Mouse (Mus musculus): ENCODE results near the gene Golt1a.
"Not testable (repeated sequence)": the region's sequence is repeated elsewhere in the genome, so short reads cannot be mapped to it uniquely, and the experiment has no call there.

Gene Golt1a

GRCm38 (mm10) chr1:133306842-133307241, 2.8 kb upstream of the Golt1a start:
- peak; percentile 90 for DNase-seq (ENCODE audit: low spot score)

DNA sequence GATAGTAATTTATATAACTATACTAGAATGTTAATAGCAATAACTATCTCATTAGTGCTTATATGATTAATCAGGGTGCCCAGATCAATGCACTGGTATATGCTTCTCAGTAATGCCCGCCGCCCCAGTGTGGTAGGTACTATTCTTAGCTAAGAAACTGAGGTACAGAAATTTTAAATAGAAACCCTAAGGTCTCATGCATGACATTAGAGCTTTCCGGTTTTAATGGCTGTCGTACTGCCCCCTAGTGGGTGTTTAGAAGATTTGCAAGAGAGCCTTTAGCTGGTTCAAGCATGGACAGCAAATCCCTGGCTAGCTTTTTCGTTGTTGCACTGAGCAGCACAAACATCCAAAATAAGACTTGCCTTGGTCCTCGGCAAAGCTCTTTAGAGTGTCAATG, 2.3 kb upstream of the Golt1a start:
- no peak for DNase-seq (ENCODE audit: low spot score)

GRCm38 (mm10) chr1:133311240-133311639, 1.6 kb downstream of the Golt1a start:
- no peak for DNase-seq (ENCODE audit: low spot score)

DNA sequence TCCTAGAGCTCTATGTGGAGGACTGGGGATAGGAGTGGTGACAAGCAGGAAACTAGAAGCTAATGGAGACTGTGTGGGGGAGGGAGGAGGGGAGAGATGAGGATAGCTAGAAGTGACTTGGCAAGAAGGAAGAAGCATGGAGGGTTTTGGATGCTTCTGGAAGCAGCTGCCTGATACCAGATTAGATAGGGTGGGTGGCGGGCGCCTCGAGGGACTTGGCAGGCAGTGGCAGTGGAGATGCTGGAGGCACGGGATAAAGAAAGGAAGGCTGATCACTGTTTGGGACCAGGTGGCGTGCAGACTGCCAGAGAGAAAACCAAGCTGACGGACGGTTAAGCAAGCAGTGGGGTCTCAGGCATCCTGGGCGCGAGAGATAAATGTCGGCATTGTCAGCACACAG, 2.3 kb downstream of the Golt1a start:
- no peak for DNase-seq (ENCODE audit: low spot score)

- DNase-seq (ENCODE audit: low spot score), result peak; percentile 87
Observed at GRCm38 (mm10) chr1:133314364-133314763, 4.8 kb downstream of the Golt1a start.

- DNase-seq (ENCODE audit: low spot score), result no peak
Observed at GRCm38 (mm10) chr1:133315775-133316174, 6.2 kb downstream of the Golt1a start.

DNA sequence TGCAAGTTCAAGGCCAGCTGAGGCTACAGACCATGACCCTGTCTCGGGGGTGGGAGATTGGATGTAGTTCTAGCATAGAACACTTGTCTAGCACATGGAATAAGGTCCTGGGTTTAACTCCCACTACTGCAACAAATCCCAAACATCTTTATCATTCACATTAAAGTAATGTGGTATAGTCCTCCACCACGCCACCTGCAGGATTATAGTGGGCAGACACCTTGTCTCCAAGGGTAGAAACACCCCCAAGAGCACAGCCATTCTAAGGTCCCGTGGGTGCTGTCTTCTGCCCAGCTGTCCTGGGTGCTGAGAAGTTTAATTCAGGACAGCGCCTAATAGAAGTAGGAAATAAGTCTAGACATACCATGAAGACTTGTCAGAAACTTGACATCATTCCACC, 7.0 kb downstream of the Golt1a start:
- no peak for DNase-seq (ENCODE audit: low spot score)

DNA sequence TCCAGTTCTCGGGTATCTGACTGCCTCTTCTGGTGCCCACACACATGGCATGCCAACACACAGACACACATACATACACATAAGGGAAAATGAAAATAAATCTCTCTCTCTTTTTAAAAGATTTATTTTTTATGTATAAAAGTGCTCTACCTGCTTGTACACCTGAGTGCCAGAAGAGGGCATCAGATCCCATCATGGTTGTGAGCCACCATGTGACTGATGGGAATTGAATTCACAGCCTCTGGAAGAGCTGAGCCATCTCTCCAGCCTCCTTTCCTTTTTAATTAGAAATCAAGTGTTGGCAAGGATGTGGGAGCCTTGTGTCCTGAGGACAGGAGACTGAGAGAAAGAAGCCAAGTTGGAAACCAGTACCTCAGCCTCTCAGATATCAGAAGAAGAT, 7.5 kb downstream of the Golt1a start:
- no peak for DNase-seq (ENCODE audit: low spot score)

DNA sequence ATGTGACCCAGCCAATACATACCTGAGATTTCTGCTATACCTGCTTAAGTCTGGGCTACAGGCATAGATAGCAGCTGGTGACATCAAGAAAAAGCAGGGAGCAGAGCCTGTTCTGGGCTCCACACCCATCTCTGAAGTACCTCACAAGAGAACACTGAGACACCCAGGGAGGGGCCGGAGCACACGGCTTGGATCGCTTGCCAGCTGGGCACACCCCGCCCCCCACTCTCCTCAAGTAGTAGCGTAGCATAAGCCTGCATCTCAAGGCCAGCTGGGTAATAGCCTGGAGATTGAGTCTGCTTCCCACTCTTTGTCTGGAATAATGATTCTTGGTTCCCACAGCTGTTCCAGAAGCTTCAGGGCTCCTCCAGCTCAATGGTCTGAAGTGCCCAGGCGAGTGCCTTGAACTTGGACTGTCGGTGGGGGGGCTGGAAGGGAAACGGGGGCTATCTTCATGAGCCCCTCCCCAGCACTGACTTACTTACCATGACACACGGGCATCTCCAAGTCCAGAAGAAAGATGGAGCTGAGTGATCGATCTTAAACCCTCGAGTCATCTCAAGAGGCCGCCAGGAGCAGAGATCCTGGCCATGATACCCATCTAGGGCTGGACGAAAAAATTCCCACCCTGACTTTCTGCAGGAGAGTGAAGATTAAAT, 11.8 kb downstream of the Golt1a start, which contains the start of gene Kiss1:
TSS of gene Kiss1 (plus strand) at position 609 of the 659 bp plus-strand sequence.
- DNase-seq (ENCODE audit: low spot score), result peak; percentile 69

DNA sequence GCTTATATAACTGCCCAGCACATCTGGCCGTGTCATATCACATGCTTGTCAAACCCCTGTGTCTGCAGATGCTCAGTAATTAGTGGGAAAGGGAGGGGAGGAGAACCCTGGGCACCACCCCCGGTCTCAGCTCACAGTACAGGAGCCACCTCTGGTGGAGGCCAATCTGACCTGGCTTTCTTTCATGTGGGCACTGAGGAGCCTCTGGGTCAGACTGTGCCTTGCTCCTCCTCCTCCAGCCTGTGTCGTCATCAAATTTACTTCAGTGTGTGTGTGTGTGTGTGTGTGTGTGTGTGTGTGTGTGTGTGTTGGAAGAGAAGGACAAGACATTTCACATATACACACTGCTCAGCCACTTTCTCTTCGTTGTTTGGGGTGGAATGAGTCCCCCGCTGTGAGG, 13.7 kb downstream of the Golt1a start:
- no peak for DNase-seq (ENCODE audit: low spot score)

- DNase-seq (ENCODE audit: low spot score), result no peak
Observed at GRCm38 (mm10) chr1:133325951-133326350, 16.4 kb downstream of the Golt1a start.

- DNase-seq (ENCODE audit: low spot score), result no peak
Observed at GRCm38 (mm10) chr1:133327094-133327493, 17.5 kb downstream of the Golt1a start.

DNA sequence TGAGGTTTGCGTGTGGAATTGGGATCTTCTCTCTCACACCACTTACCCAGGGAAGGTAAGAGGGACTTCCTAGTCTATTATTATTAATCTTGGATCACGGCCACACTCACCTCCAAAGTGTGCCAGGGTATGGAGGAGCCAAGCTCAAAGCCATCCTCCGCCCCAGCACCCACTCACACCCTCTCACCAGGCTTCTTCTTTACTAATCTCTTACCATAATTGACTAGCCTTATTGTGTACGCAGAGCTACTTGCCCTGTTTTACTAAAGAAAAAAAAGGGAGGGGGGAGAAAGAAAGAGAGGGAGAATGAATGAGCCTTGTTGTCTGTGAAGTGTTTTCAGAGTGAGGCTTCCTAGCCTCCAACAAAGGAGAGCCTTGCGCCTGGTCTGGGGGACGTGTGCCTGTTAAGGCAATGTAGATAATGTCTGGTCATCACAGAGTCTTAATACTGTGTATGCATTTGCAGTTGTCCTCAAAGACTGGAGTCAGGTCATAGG, 18.7 kb downstream of the Golt1a start:
- no peak for DNase-seq (ENCODE audit: low spot score)

- DNase-seq (ENCODE audit: low spot score), result no peak
Observed at GRCm38 (mm10) chr1:133328896-133329637, 19.5 kb downstream of the Golt1a start.

DNA sequence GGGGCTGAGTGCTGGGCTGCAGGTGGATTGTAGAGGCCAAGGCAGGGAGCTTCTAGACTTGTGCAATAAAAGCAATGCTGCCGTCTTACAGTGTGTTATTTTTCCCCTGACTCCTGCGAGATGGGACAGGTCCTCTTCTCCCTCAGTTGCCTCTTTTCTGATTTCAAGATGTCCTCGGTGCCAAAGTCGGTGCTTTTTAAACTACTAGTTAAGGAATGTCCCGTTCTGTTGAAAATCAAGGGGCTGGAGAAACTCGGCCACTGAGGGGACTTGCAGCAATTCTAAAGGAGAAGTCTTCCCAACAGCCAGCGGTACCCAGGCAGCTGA, 20.0 kb downstream of the Golt1a start:
- no peak for DNase-seq (ENCODE audit: low spot score)

- no peak for DNase-seq (ENCODE audit: low spot score)
Observed at GRCm38 (mm10) chr1:133331142-133331541, 21.5 kb downstream of the Golt1a start.

DNA sequence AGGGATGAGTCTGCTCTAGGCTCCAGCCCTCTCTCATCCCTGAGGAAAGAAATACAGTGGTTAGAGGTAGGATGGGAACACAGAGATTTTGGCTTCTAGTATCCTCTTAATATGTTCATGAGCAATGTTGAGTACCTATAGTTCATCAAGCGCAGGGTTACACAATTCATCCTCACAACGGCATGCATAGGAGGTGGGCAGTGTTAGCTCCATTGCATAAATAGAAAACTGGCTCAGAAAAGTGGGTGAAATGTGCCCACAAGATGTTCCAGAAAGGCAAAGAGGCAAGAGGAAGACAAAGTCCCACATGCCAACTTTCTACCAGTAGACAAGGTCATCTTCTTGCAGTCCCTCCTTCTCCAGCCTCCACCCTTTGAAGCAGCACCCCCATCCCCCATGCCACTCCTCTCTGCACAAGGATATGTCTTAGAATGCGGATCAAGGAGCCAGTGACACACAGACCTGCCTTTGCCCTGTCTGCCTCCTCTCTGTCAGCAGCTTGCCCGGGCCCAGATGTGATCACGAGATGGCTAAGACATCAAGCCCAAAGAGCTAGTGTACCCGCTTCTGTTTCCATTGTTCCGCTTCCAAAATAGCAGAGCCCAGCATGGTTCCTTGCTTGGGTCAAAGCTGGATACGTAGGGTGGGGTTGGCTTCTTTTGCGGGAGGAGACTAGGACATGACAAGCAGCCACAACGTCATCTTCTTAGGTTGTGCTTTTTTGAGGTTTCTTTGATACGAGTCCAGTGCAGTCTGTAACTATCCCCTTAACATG, 23.2 kb downstream of the Golt1a start:
- no peak for DNase-seq (ENCODE audit: low spot score)

DNA sequence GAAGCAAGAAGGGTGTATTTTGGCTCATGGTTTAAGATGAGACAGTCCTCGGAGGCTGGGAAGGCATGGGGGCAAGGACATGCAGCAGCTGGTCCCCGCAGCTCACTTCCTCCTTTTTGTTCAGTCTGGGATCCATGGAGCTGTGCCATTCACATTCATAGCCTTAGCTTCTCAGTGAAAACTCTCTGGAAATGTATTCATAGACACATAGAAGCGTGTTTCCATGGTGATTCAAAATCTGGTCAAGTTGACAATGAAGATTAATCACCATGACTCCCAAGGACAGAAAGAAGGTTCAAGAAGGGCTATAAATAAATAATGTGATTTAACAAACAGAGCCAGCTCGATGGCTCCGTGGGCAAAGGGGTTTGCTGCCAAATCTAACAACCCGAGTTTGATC, 24.3 kb downstream of the Golt1a start:
- no peak for DNase-seq (ENCODE audit: low spot score)

DNA sequence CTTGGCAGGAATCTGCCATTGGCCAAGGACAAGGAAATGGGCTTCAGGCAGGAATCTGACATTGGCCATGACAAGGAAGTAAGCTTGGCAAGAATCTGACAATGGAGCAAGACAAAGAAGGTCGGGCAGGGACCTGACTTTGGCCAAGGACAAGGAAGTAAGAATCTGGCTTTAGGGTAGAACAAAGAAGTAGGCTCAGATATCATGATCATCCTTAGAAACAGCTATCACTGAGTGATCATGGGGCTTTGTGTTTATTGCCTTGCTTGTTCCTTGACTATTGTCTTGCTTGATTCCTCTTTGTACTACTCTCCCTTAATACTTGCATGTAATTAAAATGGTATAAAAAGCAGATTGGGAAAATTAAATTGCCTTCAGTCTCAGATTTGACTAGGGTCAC, 30.8 kb downstream of the Golt1a start:
- not testable (repeated sequence) for DNase-seq (ENCODE audit: low spot score)

- DNase-seq (ENCODE audit: low spot score), result no peak
Observed at GRCm38 (mm10) chr1:133344357-133344756, 34.8 kb downstream of the Golt1a start.

- DNase-seq (ENCODE audit: low spot score), result no peak
Observed at GRCm38 (mm10) chr1:133346531-133346930, 36.9 kb downstream of the Golt1a start.

GRCm38 (mm10) chr1:133347226-133347625, 37.6 kb downstream of the Golt1a start:
- DNase-seq (ENCODE audit: low spot score), result no peak
